Mouse (Mus musculus) forebrain, embryonic 13.5 days (tissue): ENCODE data around the gene Dusp18. TPM values are rescaled to one million over a fixed set of nuclear protein-coding genes. Genes with fewer than 3 reads are reported as not detected.

Experiments used
- ATAC-seq: fragments of 200-750 bp; cut with Nextera tagmentation; 2 replicates; pipeline ENCODE4 v1.8.0; 2017
- H3K27ac ChIP-seq: fragments of 300-500 bp; sonication (generic); 2 replicates; pipeline ENCODE4 v1.5.1; 2015; ENCODE audit warnings: inconsistent platforms, mild to moderate bottlenecking, moderate library complexity
- H3K27me3 ChIP-seq: fragments of 300-500 bp; sonication (generic); 2 replicates; pipeline ENCODE4 v1.6.1; 2015; ENCODE audit warnings: mild to moderate bottlenecking, inconsistent platforms
- H3K36me3 ChIP-seq: fragments of 300-500 bp; sonication (generic); 2 replicates; pipeline ENCODE4 v1.6.1; 2015; ENCODE audit warnings: mild to moderate bottlenecking, inconsistent platforms; ENCODE audit not compliant: poor library complexity, severe bottlenecking
- H3K4me1 ChIP-seq: fragments of 300-500 bp; sonication (generic); 2 replicates; pipeline ENCODE4 v1.6.1; 2015; ENCODE audit warnings: inconsistent platforms
- H3K4me2 ChIP-seq: fragments of 300-500 bp; sonication (generic); 2 replicates; pipeline ENCODE4 v1.6.1; 2015; ENCODE audit warnings: inconsistent platforms, mild to moderate bottlenecking, moderate library complexity
- H3K4me3 ChIP-seq: fragments of 300-500 bp; sonication (generic); 2 replicates; pipeline ENCODE4 v1.5.1; 2015; ENCODE audit warnings: mild to moderate bottlenecking, inconsistent platforms
- H3K9ac ChIP-seq: fragments of 300-500 bp; sonication (generic); 2 replicates; pipeline ENCODE4 v1.6.1; 2015; ENCODE audit warnings: mild to moderate bottlenecking, inconsistent platforms
- H3K9me3 ChIP-seq: fragments of 300-500 bp; sonication (generic); replicated peaks from 2 replicates; pipeline ENCODE4 v1.6.1; 2016; ENCODE audit warnings: inconsistent platforms
- WGBS: fragments of 180-500 bp; shearing (Covaris S2); methylation state at CpG from one replicate; pipeline ENCODE4 v1.1.7; 2015; 5-methylcytosine and 5-hydroxymethylcytosine counted together
- polyA plus RNA-seq: library from polyadenylated mRNA; unstranded; fragments of >200 nt; fragmentation: Nextera tagmentation; extraction: Ambion mirVana; gene quantifications from 2 replicates; pipeline ENCODE4 v1.2.1, GENCODE M21; 2015

Dusp18 gene
- polyA plus RNA-seq, 1 experiment from 2014 or later: 28.4 TPM

DNA sequence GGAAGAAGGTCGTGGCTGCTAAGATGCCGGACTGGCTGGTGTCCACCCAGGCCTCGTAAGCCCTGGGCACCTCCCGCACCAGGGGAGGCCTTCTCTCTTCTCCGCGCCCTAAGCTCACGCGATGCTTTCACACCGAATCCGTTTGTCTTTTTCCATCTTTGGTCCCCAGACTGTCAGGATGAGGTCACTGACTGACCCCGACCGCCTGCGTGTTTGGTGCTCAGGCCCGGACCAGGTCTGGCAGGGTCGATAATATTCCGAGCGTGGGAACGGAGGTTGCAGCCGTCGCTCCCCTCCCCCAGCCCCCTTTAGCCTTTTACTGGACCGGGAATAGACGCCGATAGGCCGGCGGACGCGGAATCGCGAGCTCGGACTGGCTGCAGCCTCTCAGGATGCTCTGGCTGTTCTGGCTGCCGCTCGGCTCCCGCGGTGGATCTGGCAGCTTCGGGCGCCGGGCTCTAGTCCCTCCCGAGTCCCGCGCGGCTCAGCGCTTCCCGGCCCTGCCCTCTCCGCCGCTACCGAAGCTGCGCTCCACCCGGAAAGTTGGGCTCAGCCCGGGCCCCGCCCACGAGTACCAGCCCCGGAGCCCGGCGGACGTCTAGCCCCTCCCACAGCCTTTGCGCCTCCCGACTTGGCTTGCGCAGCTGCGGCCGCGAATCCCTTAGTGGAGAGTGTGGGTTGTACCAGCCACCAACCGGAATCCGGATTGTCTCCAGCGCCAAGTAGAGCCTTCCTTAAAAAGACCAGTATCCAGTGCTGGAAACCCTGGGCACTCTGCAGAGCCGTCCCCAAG lies 18.5 kb downstream of the Dusp18 start:
- H3K27me3 ChIP-seq: no peaks in the 10 kb centered on the region; the same call in 1 of the 2 replicates
- no peaks in the 10 kb centered on the region for H3K9me3 ChIP-seq
- WGBS: under 1% methylated on average over 65 of the region's 65 CpGs
- H3K9ac ChIP-seq: peak overlapping the region; percentile 73
- peaks cover 48% of the 10 kb centered on the region for H3K4me1 ChIP-seq
- no peaks in the 10 kb centered on the region for H3K36me3 ChIP-seq
- ATAC-seq: peak; percentile 89
- peak overlapping the region; percentile 91 for H3K4me2 ChIP-seq
- H3K4me3 ChIP-seq: peak overlapping the region; percentile 65
- peak overlapping the region; percentile 65 for H3K27ac ChIP-seq

DNA sequence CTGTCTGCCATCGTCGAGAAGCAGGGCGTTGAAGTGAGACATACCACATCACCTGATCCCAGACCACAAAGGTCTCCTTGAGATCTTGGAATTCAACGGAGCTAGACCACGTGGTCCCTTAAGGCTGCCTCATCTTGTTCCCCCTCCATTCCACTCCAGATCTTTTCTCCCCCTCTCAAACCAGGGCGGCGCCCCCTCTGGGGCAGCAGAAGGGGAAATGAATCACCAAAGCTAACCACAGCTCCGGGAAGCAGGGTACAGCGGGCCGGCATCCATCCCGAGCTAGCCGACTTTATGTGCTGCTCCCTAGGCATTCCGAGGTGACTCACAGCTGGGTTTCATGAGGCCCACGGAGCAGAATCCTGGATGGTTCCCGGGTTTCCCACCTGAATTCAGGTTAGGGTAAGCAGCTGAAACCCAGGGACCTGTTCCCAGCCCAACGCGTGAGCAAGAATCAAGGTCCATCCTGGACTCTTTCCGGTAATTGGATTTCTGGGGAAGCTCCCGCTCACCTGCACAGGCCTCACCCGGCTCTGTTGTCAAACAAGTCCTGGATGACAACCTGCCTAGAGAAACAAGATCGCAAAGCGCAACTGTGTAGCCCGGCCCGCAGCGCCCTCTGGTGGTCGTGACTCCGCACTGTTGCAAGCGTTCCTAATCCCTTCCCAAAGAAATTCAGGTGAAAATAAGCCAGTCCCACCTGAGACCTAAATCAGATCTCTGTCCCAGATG lies 19.2 kb downstream of the Dusp18 start, which contains the start of gene Slc35e4:
Gene Slc35e4 (minus strand): TSS at position 556 of the 732 bp plus-strand sequence.
- H3K27me3 ChIP-seq: no peaks in the 10 kb centered on the region; the same call in 1 of the 2 replicates

GRCm38 (mm10) chr11:3918738-3919137 lies 23.7 kb downstream of the Dusp18 start:
- Histone ChIP-seq H3K9ac (no peak overlapping the region), H3K27ac (no peak overlapping the region), H3K4me3 (no peak overlapping the region), H3K4me2 (no peak overlapping the region), H3K27me3 (no peaks in the 10 kb centered on the region; the same call in 1 of the 2 replicates), H3K36me3 (0 out of 2 replicates have a peak, but pooled peaks cover 6% of the 10 kb centered on the region), H3K9me3 (no peaks in the 10 kb centered on the region), H3K4me1 (peaks cover 6% of the 10 kb centered on the region)
- ATAC-seq: no peak
- WGBS: 44% methylated on average over 1 of the region's 1 CpGs

More for the DNA sequence above, 19.2 kb downstream of the Dusp18 start, which contains the start of gene Slc35e4:
- Histone ChIP-seq H3K4me2 (peak within 1 kb of the TSS; percentile 91), H3K9me3 (no peaks in the 10 kb centered on the region), H3K9ac (peak within 1 kb of the TSS; percentile 73), H3K27ac (peak within 1 kb of the TSS; percentile 65), H3K36me3 (no peaks in the 10 kb centered on the region), H3K4me1 (peaks cover 42% of the 10 kb centered on the region), H3K4me3 (peak within 1 kb of the TSS; percentile 65)
- WGBS: 1% methylated on average over 28 of the region's 28 CpGs
- ATAC-seq: peak; percentile 74

DNA sequence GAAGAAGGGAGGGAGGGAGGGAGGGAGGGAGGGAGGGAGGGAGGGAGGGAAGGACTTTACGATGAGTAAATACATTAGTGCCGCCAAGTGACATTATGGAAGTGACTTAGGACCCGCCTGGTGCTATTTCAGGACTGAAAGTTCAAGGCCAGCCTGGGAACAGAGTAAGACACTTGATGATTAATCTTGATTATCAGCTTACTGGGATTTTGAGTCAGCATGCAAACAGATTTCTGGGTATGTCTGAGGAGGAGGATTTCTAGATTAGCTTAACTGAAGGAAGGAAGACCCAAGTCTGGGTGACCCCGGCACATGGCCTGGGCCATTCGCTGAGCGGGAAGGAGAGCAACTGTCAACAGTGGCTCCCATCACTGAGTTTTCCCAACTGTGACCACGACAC lies 25.4 kb downstream of the Dusp18 start:
- no peak overlapping the region for H3K9ac ChIP-seq
- no peak overlapping the region for H3K4me3 ChIP-seq
- H3K4me2 ChIP-seq: no peak overlapping the region
- 0 out of 2 replicates have a peak, but pooled peaks cover 10% of the 10 kb centered on the region for H3K36me3 ChIP-seq
- H3K4me1 ChIP-seq: no peaks in the 10 kb centered on the region
- H3K27me3 ChIP-seq: no peaks in the 10 kb centered on the region; the same call in 1 of the 2 replicates
- no peak for ATAC-seq
- H3K27ac ChIP-seq: no peak overlapping the region
- H3K9me3 ChIP-seq: no peaks in the 10 kb centered on the region
- 95% methylated on average over 7 of the region's 7 CpGs for WGBS

DNA sequence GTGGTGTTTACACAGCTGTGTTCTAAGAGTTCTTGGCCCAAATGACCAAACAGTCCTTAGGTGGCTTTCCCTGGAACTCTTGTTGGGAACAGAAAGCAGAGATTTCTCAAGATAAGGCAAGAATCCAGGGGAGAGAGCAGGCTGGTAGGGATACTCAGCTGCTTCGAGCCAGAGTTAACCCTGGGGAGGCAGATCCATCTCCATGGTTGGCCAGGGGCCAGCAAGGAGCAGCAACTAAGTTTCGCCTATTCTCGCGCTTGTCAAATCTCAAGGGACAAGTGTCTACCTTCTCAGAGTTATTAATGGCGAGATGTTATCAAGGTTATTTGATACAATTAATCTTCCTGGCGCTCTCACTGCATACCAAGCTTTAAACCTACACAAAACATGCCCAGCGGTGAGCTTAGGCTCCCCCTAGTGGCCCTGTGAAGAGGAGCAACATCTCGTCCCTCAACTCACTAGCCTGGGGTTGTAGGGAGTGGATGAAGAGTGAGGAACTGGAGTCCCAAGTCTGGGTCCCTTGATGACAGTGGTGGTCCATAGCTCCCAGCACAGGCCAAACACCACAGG lies 26.3 kb downstream of the Dusp18 start:
- Histone ChIP-seq H3K4me2 (no peak overlapping the region), H3K9ac (no peak overlapping the region), H3K27me3 (no peaks in the 10 kb centered on the region), H3K27ac (no peak overlapping the region), H3K36me3 (0 out of 2 replicates have a peak, but pooled peaks cover 10% of the 10 kb centered on the region), H3K9me3 (no peaks in the 10 kb centered on the region), H3K4me3 (no peak overlapping the region), H3K4me1 (no peaks in the 10 kb centered on the region)
- 35% methylated on average over 8 of the region's 8 CpGs for WGBS
- 0 out of 2 replicates have a peak, but pooled peaks have one; percentile 41 for ATAC-seq

DNA sequence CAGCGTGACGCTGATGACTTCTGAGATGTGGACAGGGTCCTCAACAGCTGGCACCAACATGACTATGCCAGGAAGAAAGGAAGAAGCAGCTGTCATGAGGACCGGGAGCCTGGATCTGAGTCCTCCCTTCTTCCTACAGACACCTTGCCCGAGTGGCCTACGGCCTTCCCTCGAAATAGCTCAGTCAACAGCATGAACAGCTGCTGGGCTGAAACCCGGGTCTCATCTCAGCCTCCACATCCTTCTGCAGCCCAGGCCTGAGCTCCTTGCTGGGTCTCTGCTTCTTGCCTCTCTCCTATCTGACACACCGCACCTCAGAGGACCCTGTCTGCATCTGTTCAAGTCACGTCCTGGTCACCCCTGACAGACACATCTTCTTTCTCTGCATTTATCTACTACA lies 27.1 kb downstream of the Dusp18 start:
- Histone ChIP-seq H3K4me1 (no peaks in the 10 kb centered on the region), H3K36me3 (0 out of 2 replicates have a peak, but pooled peaks cover 15% of the 10 kb centered on the region), H3K4me3 (no peak overlapping the region), H3K4me2 (no peak overlapping the region), H3K27ac (no peak overlapping the region), H3K9ac (no peak overlapping the region), H3K9me3 (no peaks in the 10 kb centered on the region), H3K27me3 (no peaks in the 10 kb centered on the region)
- ATAC-seq: no peak
- 93% methylated on average over 9 of the region's 9 CpGs for WGBS

DNA sequence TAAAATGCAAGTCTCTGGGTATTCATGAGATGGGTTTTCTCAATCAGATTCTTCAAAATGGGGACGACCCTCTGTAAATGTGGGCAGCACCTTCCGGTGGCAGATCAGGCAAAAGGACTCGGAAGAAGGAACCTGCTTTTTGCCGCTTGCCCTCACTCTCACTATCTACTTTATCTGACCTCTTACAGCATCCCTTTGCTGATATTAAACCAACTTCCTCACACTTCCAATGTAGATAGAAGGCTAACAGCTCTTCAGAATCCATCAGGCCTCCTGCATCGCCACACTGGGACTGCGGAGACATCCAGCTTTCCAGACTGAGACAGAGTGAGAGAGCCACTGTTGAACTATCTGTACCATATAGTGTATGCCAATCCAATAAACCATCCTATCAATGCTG lies 27.7 kb downstream of the Dusp18 start:
- H3K9me3 ChIP-seq: no peaks in the 10 kb centered on the region
- H3K4me2 ChIP-seq: no peak overlapping the region
- H3K9ac ChIP-seq: no peak overlapping the region
- no peak overlapping the region for H3K4me3 ChIP-seq
- no peaks in the 10 kb centered on the region for H3K27me3 ChIP-seq
- H3K36me3 ChIP-seq: 0 out of 2 replicates have a peak, but pooled peaks cover 15% of the 10 kb centered on the region
- H3K27ac ChIP-seq: no peak overlapping the region
- H3K4me1 ChIP-seq: no peaks in the 10 kb centered on the region
- WGBS: 94% methylated on average over 6 of the region's 6 CpGs
- ATAC-seq: no peak

- H3K9me3 ChIP-seq: no peaks in the 10 kb centered on the region
- WGBS: 93% methylated on average over 10 of the region's 10 CpGs
- H3K4me2 ChIP-seq: no peak overlapping the region
- no peak for ATAC-seq
- no peak overlapping the region for H3K9ac ChIP-seq
- no peak overlapping the region for H3K27ac ChIP-seq
- no peak overlapping the region for H3K4me3 ChIP-seq
- H3K27me3 ChIP-seq: no peaks in the 10 kb centered on the region
- H3K36me3 ChIP-seq: 0 out of 2 replicates have a peak, but pooled peaks cover 15% of the 10 kb centered on the region
- H3K4me1 ChIP-seq: peaks cover under 1% of the 10 kb centered on the region; the same call in 1 of the 2 replicates
Measured at GRCm38 (mm10) chr11:3925916-3926315, 30.9 kb downstream of the Dusp18 start.

DNA sequence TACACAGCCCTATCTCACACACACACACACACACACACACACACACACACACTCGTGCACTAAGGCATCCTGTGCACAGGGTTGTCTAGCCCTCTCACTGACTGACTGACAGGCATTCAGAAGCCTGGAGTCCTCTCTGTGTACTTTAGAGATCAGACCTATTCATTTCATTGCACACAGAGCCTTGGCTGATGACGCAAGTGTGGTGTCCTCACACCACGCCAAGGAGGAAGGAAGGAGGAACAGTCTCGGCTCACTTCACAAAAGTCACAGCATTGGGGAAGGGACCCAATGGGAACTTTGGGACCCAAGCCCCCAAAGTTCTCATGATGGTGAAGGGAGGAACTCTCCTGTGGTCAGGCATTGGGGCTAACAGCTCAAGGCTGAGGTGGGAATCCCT lies 35.0 kb downstream of the Dusp18 start:
- Histone ChIP-seq H3K4me3 (no peak overlapping the region), H3K4me2 (no peak overlapping the region), H3K27ac (no peak overlapping the region), H3K36me3 (0 out of 2 replicates have a peak, but pooled peaks cover 5% of the 10 kb centered on the region), H3K9ac (no peak overlapping the region), H3K27me3 (no peaks in the 10 kb centered on the region), H3K9me3 (no peaks in the 10 kb centered on the region), H3K4me1 (peaks cover 13% of the 10 kb centered on the region)
- WGBS: 85% methylated on average over 4 of the region's 4 CpGs
- no peak for ATAC-seq

- Histone ChIP-seq H3K4me1 (peaks cover 15% of the 10 kb centered on the region), H3K27me3 (no peaks in the 10 kb centered on the region), H3K9ac (peak overlapping the region; percentile 43; the same call in 1 of the 2 replicates), H3K27ac (no peak overlapping the region), H3K4me2 (peak overlapping the region; percentile 72), H3K9me3 (no peaks in the 10 kb centered on the region), H3K36me3 (0 out of 2 replicates have a peak, but pooled peaks cover 5% of the 10 kb centered on the region), H3K4me3 (peak overlapping the region; percentile 46; the same call in 1 of the 2 replicates)
- ATAC-seq: no peak
- 25% methylated on average over 6 of the region's 6 CpGs for WGBS
Measured at GRCm38 (mm10) chr11:3930931-3931330, 35.9 kb downstream of the Dusp18 start.

- ATAC-seq: peak; percentile 67
- WGBS: under 1% methylated on average over 22 of the region's 26 CpGs
- Histone ChIP-seq H3K4me3 (peak within 1 kb of the TSS; percentile 46), H3K4me2 (peak within 1 kb of the TSS; percentile 72), H3K27ac (no peak within 1 kb of the TSS; the same call in 1 of the 2 replicates), H3K9me3 (no peaks in the 10 kb centered on the region), H3K9ac (peak within 1 kb of the TSS; percentile 63), H3K4me1 (peaks cover 16% of the 10 kb centered on the region), H3K36me3 (0 out of 2 replicates have a peak, but pooled peaks cover 3% of the 10 kb centered on the region), H3K27me3 (no peaks in the 10 kb centered on the region)
Measured at GRCm38 (mm10) chr11:3931511-3932211, 36.6 kb downstream of the Dusp18 start, which contains the start of gene Tcn2. Gene Tcn2 (minus strand): TSS chr11:3932159.
